Mouse (Mus musculus) heart, adult 2 months (tissue): ENCODE results near the gene Keap1. TPM values are rescaled to one million over a fixed set of nuclear protein-coding genes. Genes with fewer than 3 reads are reported as not detected.

Source experiments
- DNase-seq, 2 experiments: peaks; one replicate each; pipeline ENCODE4 v3.0.0; 2021
- H3K27ac ChIP-seq: fragments of 200-600 bp; 2 replicates; pipeline ENCODE4 v1.8.1; 2022
- H3K27me3 ChIP-seq: fragments of 200-500 bp; 2 replicates; pipeline ENCODE4 v1.6.1; 2012; ENCODE audit warnings: mild to moderate bottlenecking, low read length, inconsistent platforms, mixed read lengths; ENCODE audit not compliant: control insufficient read depth, insufficient read depth
- H3K36me3 ChIP-seq: fragments of 200-500 bp; 2 replicates; pipeline ENCODE4 v1.6.1; 2012; ENCODE audit warnings: low read length, inconsistent platforms; ENCODE audit not compliant: control insufficient read depth, insufficient read depth
- H3K4me1 ChIP-seq: fragments of 200-500 bp; 2 replicates; pipeline ENCODE4 v1.6.1; 2011; ENCODE audit warnings: low read length; ENCODE audit not compliant: control insufficient read depth, insufficient read depth
- H3K4me3 ChIP-seq: fragments of 200-600 bp; 2 replicates; pipeline ENCODE4 v1.8.1; 2022
- H3K79me2 ChIP-seq: fragments of 200-500 bp; replicated peaks from 2 replicates; pipeline ENCODE4 v1.6.1; 2012; ENCODE audit warnings: mild to moderate bottlenecking, inconsistent platforms, low read length, moderate library complexity, mixed read lengths; ENCODE audit not compliant: control insufficient read depth, insufficient read depth
- H3K9ac ChIP-seq: fragments of 200-500 bp; 2 replicates; pipeline ENCODE4 v1.6.1; 2012; ENCODE audit warnings: low read depth, mild to moderate bottlenecking, control low read depth, inconsistent platforms, low read length, mixed read lengths
- CTCF ChIP-seq: fragments of 200-600 bp; IDR thresholded peaks from 2 replicates; pipeline ENCODE4 v1.8.1; 2022; ENCODE audit warnings: antibody characterized with exemption, mild to moderate bottlenecking, moderate library complexity
- EP300 ChIP-seq: fragments of 200-500 bp; IDR thresholded peaks from 2 replicates; pipeline ENCODE4 v1.6.1; 2011; ENCODE audit warnings: low read depth, low read length, control low read depth; ENCODE audit not compliant: insufficient read depth
- POLR2A ChIP-seq: fragments of 200-500 bp; IDR thresholded peaks from 2 replicates; pipeline ENCODE4 v1.6.1; 2011; ENCODE audit warnings: mild to moderate bottlenecking, low read depth, low read length, control low read depth; ENCODE audit not compliant: insufficient read depth
- WGBS: fragments of 180-500 bp; shearing (Covaris S2); methylation state at CpG from one replicate; pipeline ENCODE4 v1.1.7; 2018; 5-methylcytosine and 5-hydroxymethylcytosine counted together
- intact Hi-C: fragments of 180-260 bp; cut with DNase I; formaldehyde crosslinking; loops from one replicate; pipeline ENCODE4 v1.15.1; 2025
- polyA plus RNA-seq: library from polyadenylated mRNA; depleted of rRNA; stranded (reverse); fragments of >200 nt; gene quantifications from 2 replicates; pipeline ENCODE4 v1.2.3, GENCODE M21; 2012
- total RNA-seq, 2 experiments: library from RNA; stranded (reverse); gene quantifications; 2 replicates each; pipeline ENCODE4 v1.2.3; 2021

Gene Keap1
- total and polyA plus RNA-seq, 3 experiments = 37.6 to 47.2 (median 40.4) TPM

- Histone ChIP-seq H3K4me1 (no peaks in the 10 kb centered on the region), H3K4me3 (no peak overlapping the region), H3K27ac (no peak overlapping the region), H3K9ac (no peak overlapping the region), H3K27me3 (no peaks in the 10 kb centered on the region), H3K36me3 (no peaks in the 10 kb centered on the region), H3K79me2 (0 out of 2 replicates have a peak, but pooled peaks cover 1% of the 10 kb centered on the region)
- WGBS = 88% methylated on average over 4 of the region's 4 CpGs
- DNase-seq = no peak
- no peak for TF ChIP-seq POLR2A
- no peak for TF ChIP-seq CTCF
- TF ChIP-seq EP300 = no peak
- intact Hi-C loops = no loop called here
These were observed 44.2 kb downstream of the Keap1 start for GRCm38 (mm10) chr9:21194787-21195493.

- intact Hi-C loops = no loop called here
- 89% methylated on average over 3 of the region's 3 CpGs for WGBS
- Histone ChIP-seq H3K36me3 (no peaks in the 10 kb centered on the region), H3K79me2 (0 out of 2 replicates have a peak, but pooled peaks cover 1% of the 10 kb centered on the region), H3K27me3 (no peaks in the 10 kb centered on the region), H3K4me1 (no peaks in the 10 kb centered on the region), H3K27ac (no peak overlapping the region), H3K9ac (no peak overlapping the region), H3K4me3 (no peak overlapping the region)
- TF ChIP-seq CTCF (no peak), EP300 (no peak), POLR2A (no peak)
- no peak for DNase-seq
These were observed 45.4 kb downstream of the Keap1 start for GRCm38 (mm10) chr9:21193786-21194185.

GRCm38 (mm10) chr9:21190670-21191069 is 48.5 kb downstream of the Keap1 start:
- H3K36me3 ChIP-seq = no peaks in the 10 kb centered on the region
- WGBS = 82% methylated on average over 3 of the region's 3 CpGs
- TF ChIP-seq EP300 (no peak), CTCF (no peak), POLR2A (no peak)
- H3K79me2 ChIP-seq = peaks cover 1% of the 10 kb centered on the region; the same call in 1 of the 2 replicates
- no peak overlapping the region; the same call in 1 of the 2 replicates for H3K27ac ChIP-seq
- H3K9ac ChIP-seq = no peak overlapping the region
- intact Hi-C loops = no loop called here
- no peak for DNase-seq
- no peak overlapping the region for H3K4me3 ChIP-seq
- no peaks in the 10 kb centered on the region; the same call in 1 of the 2 replicates for H3K4me1 ChIP-seq
- no peaks in the 10 kb centered on the region for H3K27me3 ChIP-seq

- WGBS = 53% methylated on average over 7 of the region's 7 CpGs
- H3K27ac ChIP-seq = peak overlapping the region; percentile 7; the same call in 1 of the 2 replicates
- peaks cover 1% of the 10 kb centered on the region; the same call in 1 of the 2 replicates for H3K79me2 ChIP-seq
- intact Hi-C loops = no loop called here
- H3K4me1 ChIP-seq = no peaks in the 10 kb centered on the region; the same call in 1 of the 2 replicates
- no peak overlapping the region for H3K4me3 ChIP-seq
- no peak for DNase-seq
- no peak overlapping the region for H3K9ac ChIP-seq
- H3K27me3 ChIP-seq = no peaks in the 10 kb centered on the region
- TF ChIP-seq CTCF (peak; percentile 38), EP300 (no peak)
- no peaks in the 10 kb centered on the region for H3K36me3 ChIP-seq
These were observed 49.3 kb downstream of the Keap1 start for GRCm38 (mm10) chr9:21189905-21190304.

GRCm38 (mm10) chr9:21185436-21185835 is 53.7 kb downstream of the Keap1 start:
- H3K9ac ChIP-seq = no peak overlapping the region

GRCm38 (mm10) chr9:21184733-21185132 is 54.4 kb downstream of the Keap1 start:
- Histone ChIP-seq H3K4me1 (peaks cover 3% of the 10 kb centered on the region), H3K36me3 (no peaks in the 10 kb centered on the region), H3K27ac (peak overlapping the region; percentile 88), H3K9ac (peak overlapping the region; percentile 70), H3K4me3 (peak overlapping the region; percentile 70), H3K27me3 (no peaks in the 10 kb centered on the region), H3K79me2 (no peaks in the 10 kb centered on the region; the same call in 1 of the 2 replicates)
- WGBS = 6% methylated on average over 2 of the region's 2 CpGs
- intact Hi-C loops = no loop called here
- TF ChIP-seq CTCF = no peak
- DNase-seq = peak; percentile 73 to 77

More at GRCm38 (mm10) chr9:21185436-21185835, 53.7 kb downstream of the Keap1 start:
- Histone ChIP-seq H3K36me3 (no peaks in the 10 kb centered on the region), H3K4me1 (peaks cover 3% of the 10 kb centered on the region), H3K27ac (peak overlapping the region; percentile 88), H3K79me2 (no peaks in the 10 kb centered on the region; the same call in 1 of the 2 replicates), H3K4me3 (peak overlapping the region; percentile 11; the same call in 1 of the 2 replicates), H3K27me3 (no peaks in the 10 kb centered on the region)
- DNase-seq = peak; percentile 58 to 70
- no peak for TF ChIP-seq CTCF
- no peak for TF ChIP-seq POLR2A
- TF ChIP-seq EP300 = 0 out of 2 replicates have a peak, but pooled peaks have one; percentile 4
- WGBS = 65% methylated on average over 5 of the region's 5 CpGs
- intact Hi-C loops = no loop called here
